Mouse (Mus musculus) kidney, embryonic 16.5 days (tissue): ENCODE results near the gene Mup19. TPM values are rescaled to one million over a fixed set of nuclear protein-coding genes. Genes with fewer than 3 reads are reported as not detected.

ENCODE experiments used
- polyA plus RNA-seq: library from polyadenylated mRNA; unstranded; fragments of >200 nt; fragmentation: Nextera tagmentation; extraction: Ambion mirVana; gene quantifications from 2 replicates; pipeline ENCODE4 v1.2.1, GENCODE M21; 2015

Gene Mup19
- polyA plus RNA-seq, 1 experiment from 2014 or later, result not detected

Other genes starting within 250 kb of the Mup19 start
- not detected in 2 replicates for gene Mup17, start 186.4 kb downstream of the Mup19 start, polyA plus RNA-seq
- gene Mup18, start 108.1 kb downstream of the Mup19 start, polyA plus RNA-seq, result not detected in 2 replicates
- not detected in 2 replicates for gene Mup5, start 53.0 kb upstream of the Mup19 start, polyA plus RNA-seq